Mouse (Mus musculus) left cerebral cortex, adult 2 months (tissue): Measurements from ENCODE around the gene Gm5105. TPM values are rescaled to one million over a fixed set of nuclear protein-coding genes. Genes with fewer than 3 reads are reported as not detected.

Source experiments
- DNase-seq, 2 experiments: peaks; one replicate each; pipeline ENCODE4 v3.0.0; 2021 to 2022; ENCODE audit warnings: low spot score in 2 of 2, mixed read lengths in 1 of 2; ENCODE audit errors: extremely low spot score in 1 of 2
- H3K27ac ChIP-seq: fragments of 200-600 bp; 2 replicates; pipeline ENCODE4 v1.8.1; 2022
- H3K4me3 ChIP-seq: fragments of 200-600 bp; 2 replicates; pipeline ENCODE4 v1.8.1; 2022
- CTCF ChIP-seq: fragments of 200-600 bp; IDR thresholded peaks from 2 replicates; pipeline ENCODE4 v1.8.1; 2022; ENCODE audit warnings: antibody characterized with exemption, mild to moderate bottlenecking, moderate library complexity
- intact Hi-C: fragments of 180-260 bp; cut with DNase I; formaldehyde crosslinking; loops from one replicate; pipeline ENCODE4 v1.15.1; 2025
- long read RNA-seq, 2 experiments: library from polyadenylated mRNA; stranded (forward); transcript quantifications; one replicate each; pipeline ENCODE4 v2.0.0; 2021; ENCODE audit warnings: borderline mapping rate in 2 of 2
- total RNA-seq, 2 experiments: library from RNA; stranded (reverse); gene quantifications; 2 replicates each; pipeline ENCODE4 v1.2.3; 2021

Gm5105 gene
- under 1 TPM; 0.28 to 0.34 TPM for total RNA-seq
- long read RNA-seq, experiment 1, result 0 reads
- long read RNA-seq, experiment 2, result 0 reads

- intact Hi-C loops, result loop anchor here (5.0 kb wide), 1 partner anchor 200 kb away; the partner anchor contains the start of gene Dnajb14
- peak within 1 kb of the TSS; percentile 23; the same call in 1 of the 2 replicates for H3K4me3 ChIP-seq
- H3K27ac ChIP-seq, result peak within 1 kb of the TSS; percentile 72; the same call in 1 of the 2 replicates
- TF ChIP-seq CTCF, result no peak
- DNase-seq, result no peak
Measured at GRCm38 (mm10) chr3:138067288-138067687, at the start of gene Gm5105. Gm5105 (minus strand) TSS chr3:138067388.

DNA sequence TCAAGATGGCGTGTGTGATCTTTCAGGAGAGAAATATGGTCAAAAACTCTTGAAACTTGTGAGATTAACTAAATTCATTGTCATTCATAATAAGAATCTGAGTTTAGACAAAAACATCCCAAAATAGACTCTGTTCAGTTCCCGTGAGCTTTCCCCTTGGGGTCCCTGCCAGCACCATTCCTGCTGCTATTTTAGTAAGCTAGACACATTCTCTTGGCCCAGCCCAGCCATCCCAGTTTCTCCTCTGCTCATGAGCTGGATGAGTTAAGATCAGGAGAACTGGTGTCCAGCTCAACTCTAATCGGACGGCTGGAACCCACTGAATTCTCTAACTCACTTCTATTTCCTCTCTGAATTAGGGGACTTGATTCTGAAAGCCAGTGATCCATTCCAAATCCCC is 49.7 kb upstream of the Gm5105 start:
- DNase-seq, result no peak
- intact Hi-C loops, result no loop called here
- TF ChIP-seq CTCF, result no peak
- H3K4me3 ChIP-seq, result no peak overlapping the region
- no peak overlapping the region for H3K27ac ChIP-seq

DNA sequence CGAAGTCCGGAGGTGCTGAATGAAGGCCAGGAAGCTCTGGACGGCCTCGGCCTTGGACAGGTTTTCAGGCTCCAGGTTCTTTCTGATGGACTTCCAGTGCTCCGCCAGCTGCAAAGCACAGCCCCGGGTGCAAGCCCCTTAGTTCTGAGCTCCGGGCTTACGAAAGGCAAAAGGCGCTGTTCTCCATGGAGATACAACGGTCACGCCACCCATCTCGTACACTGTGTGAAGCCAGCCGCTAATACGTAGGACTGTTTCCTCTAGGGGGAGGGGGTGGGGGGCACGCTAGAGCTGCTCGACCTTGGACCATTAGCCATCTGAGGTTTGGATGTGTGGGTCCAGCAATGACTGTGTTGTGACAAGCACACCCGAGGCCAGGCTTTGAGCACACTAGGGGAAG is 46.9 kb upstream of the Gm5105 start:
- intact Hi-C loops, result no loop called here
- Histone ChIP-seq H3K27ac (no peak overlapping the region), H3K4me3 (no peak overlapping the region)
- TF ChIP-seq CTCF, result no peak
- DNase-seq, result no peak

- TF ChIP-seq CTCF, result no peak
- H3K27ac ChIP-seq, result no peak overlapping the region
- no peak for DNase-seq
- H3K4me3 ChIP-seq, result no peak overlapping the region
- intact Hi-C loops, result no loop called here
Measured at GRCm38 (mm10) chr3:138110910-138111782, 44.0 kb upstream of the Gm5105 start.

GRCm38 (mm10) chr3:138106887-138107286 is 39.7 kb upstream of the Gm5105 start:
- DNase-seq, result no peak
- H3K4me3 ChIP-seq, result no peak overlapping the region
- no peak overlapping the region for H3K27ac ChIP-seq
- no peak for TF ChIP-seq CTCF
- intact Hi-C loops, result no loop called here

GRCm38 (mm10) chr3:138105056-138105455 is 37.9 kb upstream of the Gm5105 start:
- no peak for DNase-seq
- Histone ChIP-seq H3K27ac (no peak overlapping the region), H3K4me3 (no peak overlapping the region)
- intact Hi-C loops, result no loop called here
- no peak for TF ChIP-seq CTCF

DNA sequence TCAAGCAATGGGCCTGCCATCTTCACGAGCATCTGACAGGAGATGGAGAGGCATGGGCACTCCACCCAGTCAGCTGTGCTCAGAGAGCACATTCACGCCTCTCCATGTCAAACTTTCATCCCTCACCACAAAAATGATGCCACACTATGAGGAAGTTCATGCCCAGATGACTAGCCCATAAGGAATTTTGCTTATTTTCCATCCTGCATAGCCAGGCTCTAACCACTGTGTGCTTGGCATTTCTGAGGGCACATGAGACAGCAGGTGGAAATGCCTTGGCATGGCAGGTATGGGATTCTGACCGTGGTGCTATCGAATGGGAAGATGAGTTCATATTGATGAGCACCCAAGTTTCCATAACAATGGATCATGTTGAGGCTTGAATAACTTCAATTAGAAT is 36.5 kb upstream of the Gm5105 start:
- TF ChIP-seq CTCF, result no peak
- no peak for DNase-seq
- intact Hi-C loops, result no loop called here
- H3K4me3 ChIP-seq, result no peak overlapping the region
- H3K27ac ChIP-seq, result no peak overlapping the region

- Histone ChIP-seq H3K4me3 (no peak overlapping the region), H3K27ac (no peak overlapping the region)
- TF ChIP-seq CTCF, result no peak
- intact Hi-C loops, result no loop called here
- DNase-seq, result no peak
Measured at GRCm38 (mm10) chr3:138101936-138102335, 34.7 kb upstream of the Gm5105 start.

DNA sequence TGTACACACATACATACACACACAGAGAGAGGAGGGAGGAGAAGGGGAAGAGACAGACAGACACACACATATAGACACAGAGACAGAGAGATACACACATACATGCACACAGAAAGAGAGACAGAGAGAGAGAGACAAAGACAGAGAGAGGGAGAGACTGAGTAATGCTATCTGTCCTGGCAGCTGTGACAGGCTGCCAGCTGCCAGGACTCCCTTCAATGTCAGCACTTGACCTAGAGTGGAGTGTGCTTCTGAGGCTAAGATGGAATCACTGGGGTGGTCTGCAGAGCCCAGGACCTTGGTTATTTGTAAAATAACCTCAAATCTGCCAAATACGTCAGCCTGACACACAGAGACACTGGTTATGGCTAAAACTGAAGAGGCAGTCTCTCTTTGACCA is 30.5 kb upstream of the Gm5105 start:
- H3K27ac ChIP-seq, result no peak overlapping the region
- no peak for TF ChIP-seq CTCF
- intact Hi-C loops, result no loop called here
- H3K4me3 ChIP-seq, result no peak overlapping the region
- DNase-seq, result no peak

GRCm38 (mm10) chr3:138096263-138097028 is 29.3 kb upstream of the Gm5105 start:
- intact Hi-C loops, result no loop called here
- TF ChIP-seq CTCF, result no peak

GRCm38 (mm10) chr3:138095718-138096117 is 28.5 kb upstream of the Gm5105 start:
- peak overlapping the region; percentile 58; the same call in 1 of the 2 replicates for H3K27ac ChIP-seq

More at GRCm38 (mm10) chr3:138096263-138097028, 29.3 kb upstream of the Gm5105 start:
- no peak overlapping the region for H3K27ac ChIP-seq
- no peak overlapping the region for H3K4me3 ChIP-seq
- DNase-seq, result no peak

DNA sequence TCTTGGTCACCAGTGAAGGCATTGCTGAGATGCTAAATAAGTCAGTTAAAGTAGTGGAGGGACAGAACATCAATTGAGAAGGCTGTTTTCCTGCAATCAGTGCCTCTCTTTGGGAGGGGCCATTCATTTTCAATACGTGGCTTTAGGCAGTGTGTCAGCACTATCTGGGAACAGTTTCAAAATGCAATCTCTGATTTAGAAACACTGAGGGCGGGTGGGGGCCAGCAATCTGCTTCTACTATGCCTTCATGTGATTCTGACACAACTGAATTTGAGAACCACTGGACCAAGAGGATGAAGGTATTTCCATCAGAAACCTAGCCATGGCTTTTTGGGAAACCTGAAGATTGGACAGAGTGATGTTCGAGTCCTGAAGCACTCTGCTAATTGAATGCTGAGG is 28.1 kb upstream of the Gm5105 start:
- peak overlapping the region; percentile 58; the same call in 1 of the 2 replicates for H3K27ac ChIP-seq

More at GRCm38 (mm10) chr3:138095718-138096117, 28.5 kb upstream of the Gm5105 start:
- intact Hi-C loops, result no loop called here
- H3K4me3 ChIP-seq, result no peak overlapping the region
- DNase-seq, result no peak
- no peak for TF ChIP-seq CTCF

More for the DNA sequence above, 28.1 kb upstream of the Gm5105 start:
- intact Hi-C loops, result no loop called here
- peak in 1 of 2 experiments; percentile 26 for DNase-seq
- TF ChIP-seq CTCF, result no peak
- no peak overlapping the region for H3K4me3 ChIP-seq
